In genomic region chr1:65757951-65758350, GRCm38 (mm10) we compare ENCODE assay signal across 17 mouse cellular contexts.
DNase-seq lines count a peak whose midpoint lies in the region; ATAC-seq and TF ChIP-seq lines count a peak whose summit lies in the region.
"Had no signal": no experiment of that assay in that cellular context is flagged by ENCODE, and none has a peak within 500 bp of the region (broad histone marks: within the 10 kb centered on the region; RNA-seq: fewer than 3 reads in every experiment).

No protein-coding gene starts in this region.

- no peaks in the 10 kb centered on the region for H3K79me2 ChIP-seq in liver, adult 2 months (ENCODE audit: control insufficient read depth, insufficient read depth, low read length)

- no peak for TF ChIP-seq POLR2A in liver, adult 2 months (IDR thresholded peaks at IDR 0.05; ENCODE audit: extremely low read depth, insufficient read depth, low read length)

- no peak for TF ChIP-seq CTCF in liver, adult 2 months (IDR thresholded peaks at IDR 0.05; ENCODE audit: low read depth, low read length)

- no peak overlapping the region for H3K9ac ChIP-seq in liver, adult 2 months (ENCODE audit: low read depth, low read length)
- H3K9ac ChIP-seq: forebrain, embryonic 12.5 days; hindbrain, embryonic 15.5 days; liver, embryonic 13.5 days; neural tube, embryonic 12.5 days had no signal

- no peaks in the 10 kb centered on the region for H3K36me3 ChIP-seq in liver, adult 2 months (ENCODE audit: control insufficient read depth, insufficient read depth, low read length)
- H3K36me3 ChIP-seq: forebrain, embryonic 12.5 days; hindbrain, embryonic 15.5 days; liver, embryonic 13.5 days; neural tube, embryonic 12.5 days had no signal

- DNase-seq in cerebellum, postnatal 14 days: peak; percentile 14 to 28
- DNase-seq in liver, adult 2 months (ENCODE audit: extremely low read depth, low read depth, low spot score): peak; percentile 11
- no peak for DNase-seq in liver
- DNase-seq in kidney, adult 8-10 months: peak; percentile 1 to 53
- DNase-seq in kidney, postnatal 36 days: peak; percentile 23 to 59
- DNase-seq in thymus, adult 18-20 months: no peak
- DNase-seq: cerebellum, adult 9-11 months; gastrocnemius, postnatal 36 days; layer of hippocampus, postnatal 36 days; liver, embryonic 13.5 days; right cerebral cortex, postnatal 14 days; thymus, postnatal 25 days had no signal

- ATAC-seq in cerebellum, adult (ENCODE audit: insufficient number of reproducible peaks, low FRiP score, low TSS enrichment): no peak

- H3K27me3 ChIP-seq in liver, adult 2 months (ENCODE audit: control insufficient read depth, insufficient read depth, low read length): no peaks in the 10 kb centered on the region
- H3K27me3 ChIP-seq: forebrain, embryonic 12.5 days; hindbrain, embryonic 15.5 days; liver, embryonic 13.5 days; megakaryocyte, embryonic 14.5 days; neural tube, embryonic 12.5 days had no signal

- WGBS in liver, adult 2 months: 25% methylated on average over 2 of the region's 2 CpGs

- no peaks in the 10 kb centered on the region for H3K4me1 ChIP-seq in liver, adult 2 months (ENCODE audit: control insufficient read depth, insufficient read depth, low read length)
- H3K4me1 ChIP-seq: forebrain, embryonic 12.5 days; hindbrain, embryonic 15.5 days; liver, embryonic 13.5 days; megakaryocyte, embryonic 14.5 days; neural tube, embryonic 12.5 days had no signal

- H3K4me3 ChIP-seq in liver, adult 2 months (ENCODE audit: insufficient read depth, low read depth, low read length): no peak overlapping the region
- H3K4me3 ChIP-seq: forebrain, embryonic 12.5 days; hindbrain, embryonic 15.5 days; liver, embryonic 13.5 days; megakaryocyte, embryonic 14.5 days; neural tube, embryonic 12.5 days had no signal

- H3K27ac ChIP-seq in liver, adult 2 months (replicated peaks; ENCODE audit: insufficient read depth, low read depth, low read length): no peak overlapping the region
- H3K27ac ChIP-seq: forebrain, embryonic 12.5 days; hindbrain, embryonic 15.5 days; liver, embryonic 13.5 days; neural tube, embryonic 12.5 days had no signal

Comparison
In these comparisons a context has a peak if more than half of its experiments do, and no peak if none do; other contexts are left out.
1. DNase-seq: peak in cerebellum, postnatal 14 days (2 of 2), liver, adult 2 months (single experiment), kidney, adult 8-10 months (2 of 2) and kidney, postnatal 36 days (2 of 2); none in liver (single experiment) and thymus, adult 18-20 months (0 of 2).